Mouse (Mus musculus) E14TG2a.4 (cell line): Measurements from ENCODE around the gene Bmpr2.

Experiments used
- H3K27me3 ChIP-seq: 2 replicates; pipeline ENCODE4 v1.6.1; 2014; ENCODE audit warnings: low read length, control low read depth; ENCODE audit not compliant: insufficient read depth
- H3K36me3 ChIP-seq: 2 replicates; pipeline ENCODE4 v1.6.1; 2014; ENCODE audit warnings: low read length, control low read depth; ENCODE audit not compliant: insufficient read depth
- H3K4me1 ChIP-seq: replicated peaks from 2 replicates; pipeline ENCODE4 v1.6.1; 2014; ENCODE audit warnings: low read depth, low read length, control low read depth
- H3K4me3 ChIP-seq: replicated peaks from 2 replicates; pipeline ENCODE4 v1.5.1; 2014; ENCODE audit warnings: mild to moderate bottlenecking, low read length
- H3K9me3 ChIP-seq: 2 replicates; pipeline ENCODE4 v1.6.1; 2014; ENCODE audit warnings: low read length, control low read depth
- CTCF ChIP-seq: conservative IDR thresholded peaks from 2 replicates; pipeline ENCODE4 v1.5.1; 2014; ENCODE audit warnings: low read length
- NANOG ChIP-seq: IDR thresholded peaks from 2 replicates; pipeline ENCODE4 v1.6.1; 2014; ENCODE audit warnings: borderline replicate concordance, low read length, mixed read lengths
- POU5F1 ChIP-seq: IDR thresholded peaks from 2 replicates; pipeline ENCODE4 v1.6.1; 2014; ENCODE audit warnings: low read length, borderline replicate concordance

Gene Bmpr2

DNA sequence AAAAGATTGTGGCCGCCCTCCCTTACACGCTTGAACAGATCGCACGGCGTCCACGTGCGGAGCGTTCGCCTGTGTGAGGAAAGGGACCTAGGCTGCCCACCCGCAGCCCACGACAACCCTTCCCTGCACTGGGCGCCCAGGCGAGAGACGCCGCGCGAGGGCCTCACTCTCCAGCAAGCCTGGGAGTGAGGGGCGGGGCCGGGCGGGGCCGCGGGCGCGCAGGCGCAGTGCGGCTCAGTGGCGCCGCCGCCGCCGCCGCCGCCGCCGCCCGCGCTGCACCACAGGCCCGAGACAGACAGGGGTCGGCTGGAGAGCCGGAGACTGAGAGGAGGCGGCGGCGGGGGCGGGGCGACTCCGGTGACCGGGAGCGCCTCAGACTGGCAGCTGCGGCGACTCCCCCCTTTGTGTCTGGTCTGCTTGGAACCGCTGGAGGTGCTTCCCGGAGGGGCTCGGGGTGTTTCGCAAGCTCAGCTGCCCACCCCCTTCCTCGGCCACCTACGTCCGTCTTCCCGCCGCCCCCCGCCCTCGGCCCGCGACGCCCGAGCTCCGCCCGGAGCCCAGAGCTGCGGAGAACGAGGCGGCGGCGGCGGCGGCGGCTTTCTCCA, at the start of gene Bmpr2:
Gene Bmpr2, plus strand, starts transcription at position 237 of the 605 bp plus-strand sequence.
- H3K27me3 ChIP-seq: peaks cover 12% of the 10 kb centered on the region
- peaks cover 21% of the 10 kb centered on the region for H3K4me1 ChIP-seq
- H3K4me3 ChIP-seq: peak within 1 kb of the TSS; percentile 92
- peaks cover 3% of the 10 kb centered on the region; the same call in 1 of the 2 replicates for H3K36me3 ChIP-seq
- H3K9me3 ChIP-seq: peaks cover 2% of the 10 kb centered on the region; the same call in 1 of the 2 replicates
- TF ChIP-seq CTCF (no peak), POU5F1 (no peak), NANOG (no peak)

DNA sequence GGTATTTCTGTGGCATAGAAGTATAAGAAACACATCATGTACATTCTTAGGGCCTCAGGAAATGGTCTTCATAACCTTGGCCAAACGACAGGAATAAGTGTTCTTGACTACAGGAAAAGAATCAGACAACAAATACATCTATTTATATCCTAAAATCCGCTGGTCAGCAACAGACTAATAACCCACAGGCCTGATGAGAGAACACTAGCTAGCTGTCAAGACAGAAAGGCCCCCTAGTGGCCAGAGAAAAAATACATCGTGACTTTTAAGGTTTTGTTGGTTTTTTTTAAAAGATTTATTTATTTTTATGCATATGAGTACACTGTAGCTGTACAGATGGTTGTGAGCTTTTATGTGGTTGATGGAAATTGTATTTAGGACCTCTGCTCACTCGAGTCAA, 43.3 kb upstream of the Bmpr2 start:
- H3K4me3 ChIP-seq: no peak overlapping the region
- no peak for TF ChIP-seq POU5F1
- TF ChIP-seq NANOG: no peak
- peak; percentile 76 for TF ChIP-seq CTCF

DNA sequence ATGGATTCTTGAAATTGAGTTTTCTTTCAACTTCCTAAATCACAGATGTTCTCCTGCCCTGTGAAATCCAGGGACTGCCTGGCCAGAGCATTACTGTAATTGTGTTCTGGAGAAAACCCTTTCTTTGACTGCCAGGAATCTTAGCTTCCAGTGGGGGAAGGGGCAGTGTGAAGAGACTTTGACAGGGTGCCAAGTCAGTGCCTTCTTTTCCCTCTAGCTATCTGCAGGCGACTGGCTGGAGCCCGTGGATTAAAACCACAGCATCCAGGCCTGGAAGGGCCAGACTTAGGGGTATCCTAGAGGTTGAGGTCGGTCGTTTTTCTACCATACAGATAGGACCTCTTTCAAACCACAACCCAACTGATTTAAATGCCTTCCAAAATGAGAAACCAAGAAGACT, 37.5 kb upstream of the Bmpr2 start:
- H3K4me3 ChIP-seq: no peak overlapping the region
- TF ChIP-seq CTCF (no peak), POU5F1 (no peak), NANOG (no peak)
- no peaks in the 10 kb centered on the region for H3K27me3 ChIP-seq
- peaks cover 17% of the 10 kb centered on the region for H3K36me3 ChIP-seq
- H3K9me3 ChIP-seq: no peaks in the 10 kb centered on the region
- H3K4me1 ChIP-seq: peaks cover 43% of the 10 kb centered on the region

More for the DNA sequence above, 43.3 kb upstream of the Bmpr2 start:
- no peaks in the 10 kb centered on the region for H3K27me3 ChIP-seq
- peaks cover 39% of the 10 kb centered on the region for H3K4me1 ChIP-seq
- H3K9me3 ChIP-seq: no peaks in the 10 kb centered on the region
- peaks cover 72% of the 10 kb centered on the region for H3K36me3 ChIP-seq

DNA sequence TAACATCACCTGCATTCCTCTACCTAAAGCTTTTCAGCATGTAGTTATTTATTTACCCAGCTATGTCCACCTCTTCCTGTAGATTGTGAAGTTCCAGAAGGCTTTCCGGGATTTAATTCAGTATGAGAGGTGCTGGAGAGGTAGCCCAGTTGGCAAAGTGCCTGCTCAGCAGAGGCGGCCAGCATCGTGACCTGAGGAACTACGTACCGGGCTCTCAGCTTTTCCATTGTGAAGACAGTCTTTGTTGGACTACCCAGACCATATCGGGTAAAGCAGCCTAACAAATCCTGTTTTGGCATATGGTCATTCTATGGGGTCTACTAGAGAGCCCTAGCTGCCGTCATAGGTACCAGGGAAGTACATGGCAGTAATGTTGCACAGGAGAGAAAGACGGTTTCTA, 33.1 kb upstream of the Bmpr2 start:
- Histone ChIP-seq H3K36me3 (no peaks in the 10 kb centered on the region), H3K27me3 (no peaks in the 10 kb centered on the region), H3K9me3 (no peaks in the 10 kb centered on the region), H3K4me1 (peaks cover 58% of the 10 kb centered on the region), H3K4me3 (no peak overlapping the region)
- TF ChIP-seq POU5F1 (no peak), CTCF (no peak), NANOG (no peak)

DNA sequence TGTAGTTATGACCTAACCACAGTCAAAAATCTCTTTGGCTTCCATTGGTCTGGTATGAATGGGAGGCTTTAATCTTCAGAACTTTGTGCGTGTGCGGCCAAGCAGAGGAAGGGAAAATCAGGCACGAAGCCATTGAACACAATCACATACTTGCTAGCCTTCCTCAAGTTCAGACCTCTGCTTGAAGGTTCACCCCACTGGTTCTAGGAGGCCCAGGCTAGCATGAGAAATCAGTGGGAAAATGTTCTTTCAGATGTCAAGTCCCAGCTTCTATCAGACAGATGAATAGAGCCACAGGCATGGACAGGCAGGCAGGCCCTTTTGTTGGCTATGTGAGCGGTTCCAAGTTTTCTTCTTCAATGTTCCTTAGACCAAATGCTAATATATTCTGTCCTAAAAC, 32.5 kb upstream of the Bmpr2 start:
- peaks cover 52% of the 10 kb centered on the region for H3K4me1 ChIP-seq
- H3K36me3 ChIP-seq: no peaks in the 10 kb centered on the region
- no peak overlapping the region for H3K4me3 ChIP-seq
- no peak for TF ChIP-seq POU5F1
- no peak for TF ChIP-seq CTCF
- no peak for TF ChIP-seq NANOG
- H3K9me3 ChIP-seq: no peaks in the 10 kb centered on the region
- no peaks in the 10 kb centered on the region for H3K27me3 ChIP-seq

DNA sequence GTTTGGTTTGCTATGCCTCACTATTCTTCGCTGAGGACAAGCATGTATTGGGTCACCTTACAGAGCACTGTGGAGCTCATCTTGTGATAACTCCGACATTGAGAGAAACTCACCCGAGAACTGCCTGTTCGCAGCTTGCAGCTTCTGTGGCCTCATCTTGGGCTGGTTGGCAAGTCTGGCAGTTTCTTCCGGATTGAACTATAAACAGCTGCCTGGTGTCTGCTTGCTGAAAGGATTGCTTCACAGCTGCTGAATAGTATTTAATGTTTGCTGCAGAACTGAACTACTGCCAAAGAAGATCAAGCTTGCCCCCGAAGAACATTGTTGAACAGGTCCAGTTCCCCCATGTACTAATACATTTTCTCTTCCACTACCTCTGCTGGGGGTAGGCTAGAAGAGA, 29.1 kb upstream of the Bmpr2 start:
- TF ChIP-seq POU5F1 (no peak), NANOG (no peak), CTCF (no peak)
- H3K9me3 ChIP-seq: no peaks in the 10 kb centered on the region
- H3K27me3 ChIP-seq: no peaks in the 10 kb centered on the region
- no peak overlapping the region for H3K4me3 ChIP-seq
- peaks cover 30% of the 10 kb centered on the region for H3K4me1 ChIP-seq
- H3K36me3 ChIP-seq: no peaks in the 10 kb centered on the region

DNA sequence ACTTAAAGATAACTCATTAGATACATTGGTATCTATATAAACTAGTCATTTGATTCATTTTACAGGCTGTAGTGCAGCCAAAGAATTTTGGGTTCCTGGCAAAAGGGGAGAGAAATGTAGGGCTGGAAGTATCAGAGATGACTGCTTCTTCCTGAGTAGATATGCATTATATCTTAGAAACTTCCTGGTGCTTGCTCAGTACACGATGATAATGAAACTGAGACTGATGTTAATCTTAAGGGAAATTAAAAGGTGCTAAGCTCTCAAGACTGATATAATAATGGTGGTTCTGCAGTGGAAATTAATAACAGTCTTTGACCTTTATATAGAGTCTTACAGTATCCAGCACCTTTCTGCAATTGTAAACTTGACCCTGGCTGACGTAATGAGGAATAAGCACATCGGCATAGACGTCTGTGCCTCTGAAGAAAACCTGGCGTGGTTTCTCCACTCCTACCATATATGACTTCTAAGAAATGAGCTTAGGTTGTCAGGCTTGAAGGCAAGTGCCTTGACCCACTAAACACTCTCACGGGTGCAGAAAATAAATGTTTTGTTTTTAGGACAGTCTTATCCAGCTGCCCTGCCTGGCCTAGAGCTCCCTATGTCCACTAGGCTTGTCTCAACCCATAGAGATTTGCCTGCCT, 24.3 kb upstream of the Bmpr2 start:
- H3K4me3 ChIP-seq: no peak overlapping the region
- H3K27me3 ChIP-seq: no peaks in the 10 kb centered on the region
- H3K36me3 ChIP-seq: no peaks in the 10 kb centered on the region
- no peak for TF ChIP-seq POU5F1
- no peak for TF ChIP-seq NANOG
- no peak for TF ChIP-seq CTCF
- H3K9me3 ChIP-seq: no peaks in the 10 kb centered on the region
- peaks cover 10% of the 10 kb centered on the region for H3K4me1 ChIP-seq

DNA sequence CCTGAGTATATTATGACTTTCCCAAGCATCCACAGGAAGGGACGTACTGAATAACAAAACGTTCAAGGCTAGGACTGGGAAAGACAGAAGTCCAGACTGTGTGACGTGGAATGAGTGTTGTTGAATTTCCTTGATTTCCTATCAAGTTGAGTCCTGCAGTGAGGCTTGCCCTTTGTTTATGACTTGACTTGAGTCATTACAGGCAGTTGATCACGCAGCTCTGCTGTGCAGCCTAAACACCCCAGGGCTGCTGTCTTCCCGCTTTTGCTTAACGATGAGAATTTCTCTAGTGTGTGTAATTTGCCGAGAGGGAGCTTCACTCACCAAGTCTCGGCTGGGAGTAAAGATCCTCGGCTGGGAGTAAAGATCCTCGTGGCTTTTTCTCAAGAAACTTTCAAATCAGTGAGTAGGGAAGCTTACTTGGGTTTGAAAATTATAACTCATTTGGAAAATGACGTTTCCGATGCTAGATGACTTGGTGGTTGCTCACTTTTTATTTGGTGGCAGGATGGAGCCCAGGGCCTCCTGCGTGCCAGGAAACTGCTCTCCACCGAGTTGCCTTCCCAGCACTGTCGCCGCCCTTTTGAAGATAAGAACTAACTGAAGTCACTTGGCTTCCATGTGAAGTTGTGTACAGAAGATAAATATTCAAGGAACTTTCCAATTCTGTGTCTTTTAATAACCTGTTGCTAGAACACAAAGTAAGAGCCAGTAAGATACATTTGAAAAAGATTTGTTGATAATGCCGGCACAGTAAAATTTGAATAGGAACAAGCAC, 23.4 kb upstream of the Bmpr2 start:
- no peaks in the 10 kb centered on the region for H3K27me3 ChIP-seq
- H3K36me3 ChIP-seq: no peaks in the 10 kb centered on the region
- TF ChIP-seq POU5F1 (no peak), NANOG (no peak), CTCF (no peak)
- no peaks in the 10 kb centered on the region for H3K9me3 ChIP-seq
- H3K4me1 ChIP-seq: peaks cover 12% of the 10 kb centered on the region
- H3K4me3 ChIP-seq: no peak overlapping the region
